Mouse (Mus musculus) embryonic facial prominence, embryonic 14.5 days (tissue): ENCODE measurements around the gene Rtn1. TPM values are rescaled to one million over a fixed set of nuclear protein-coding genes. Genes with fewer than 3 reads are reported as not detected.

Experiments
- ATAC-seq: fragments of 200-750 bp; cut with Nextera tagmentation; 2 replicates; pipeline ENCODE4 v1.8.0; 2017; ENCODE audit warnings: low read depth, moderate number of reproducible peaks, moderate TSS enrichment
- DNase-seq: peaks from one replicate; pipeline ENCODE4 v3.0.0-alpha.2; 2015; ENCODE audit warnings: low spot score
- H3K27ac ChIP-seq: fragments of 300-500 bp; sonication (generic); replicated peaks from 2 replicates; pipeline ENCODE4 v1.5.1; 2014; ENCODE audit warnings: low read depth, mild to moderate bottlenecking, low read length, moderate library complexity
- H3K27me3 ChIP-seq: fragments of 300-500 bp; sonication (generic); replicated peaks from 2 replicates; pipeline ENCODE4 v1.6.1; 2014; ENCODE audit warnings: low read length; ENCODE audit not compliant: control insufficient read depth, insufficient read depth
- H3K36me3 ChIP-seq: fragments of 300-500 bp; sonication (generic); 2 replicates; pipeline ENCODE4 v1.6.1; 2014; ENCODE audit warnings: low read length, mixed read lengths; ENCODE audit not compliant: control insufficient read depth, insufficient read depth
- H3K4me1 ChIP-seq: fragments of 300-500 bp; sonication (generic); 2 replicates; pipeline ENCODE4 v1.6.1; 2014; ENCODE audit warnings: antibody characterized with exemption, low read length; ENCODE audit not compliant: control insufficient read depth, insufficient read depth
- H3K4me2 ChIP-seq: fragments of 300-500 bp; sonication (generic); 2 replicates; pipeline ENCODE4 v1.6.1; 2014; ENCODE audit warnings: low read depth, mild to moderate bottlenecking, low read length, moderate library complexity, mixed read lengths
- H3K4me3 ChIP-seq: fragments of 300-500 bp; sonication (generic); 2 replicates; pipeline ENCODE4 v1.5.1; 2014; ENCODE audit warnings: low read depth, mild to moderate bottlenecking, low read length
- H3K9ac ChIP-seq: fragments of 300-500 bp; sonication (generic); 2 replicates; pipeline ENCODE4 v1.6.1; 2014; ENCODE audit warnings: low read depth, mild to moderate bottlenecking, low read length, moderate library complexity, mixed read lengths
- H3K9me3 ChIP-seq: fragments of 300-500 bp; sonication (generic); 2 replicates; pipeline ENCODE4 v1.6.1; 2016; ENCODE audit warnings: low read length; ENCODE audit not compliant: control insufficient read depth
- WGBS: fragments of 180-500 bp; shearing (Covaris S2); extraction: QIAGEN DNeasy Blood & Tissue Kit; methylation state at CpG from one replicate; pipeline ENCODE4 v1.1.7; 2014; 5-methylcytosine and 5-hydroxymethylcytosine counted together
- polyA plus RNA-seq: library from polyadenylated mRNA; unstranded; fragments of >200 nt; fragmentation: Nextera tagmentation; extraction: Ambion mirVana; gene quantifications from 2 replicates; pipeline ENCODE4 v1.2.1, GENCODE M21; 2014

Rtn1 gene
- polyA plus RNA-seq, 1 experiment from 2014 or later: 84.9 TPM

GRCm38 (mm10) chr12:72178322-72178721, 230.5 kb downstream of the Rtn1 start:
- Histone ChIP-seq H3K9me3 (no peaks in the 10 kb centered on the region), H3K27me3 (no peaks in the 10 kb centered on the region), H3K36me3 (no peaks in the 10 kb centered on the region), H3K4me1 (no peaks in the 10 kb centered on the region), H3K4me3 (no peak overlapping the region), H3K9ac (no peak overlapping the region), H3K4me2 (no peak overlapping the region), H3K27ac (no peak overlapping the region)
- WGBS: 85% methylated on average over 3 of the region's 3 CpGs
- DNase-seq: no peak
- no peak for ATAC-seq

Other genes starting within 250 kb of the Rtn1 start
- gene Ccdc175, start 224.0 kb downstream of the Rtn1 start, polyA plus RNA-seq: not detected in 2 replicates
- gene Lrrc9, start 32.8 kb upstream of the Rtn1 start, polyA plus RNA-seq: 0.26 and 0.62 TPM in 2 replicates
- 12.4 and 13.6 TPM in 2 replicates for gene Pcnx4, start 127.3 kb upstream of the Rtn1 start, polyA plus RNA-seq
- gene Gm4756, start 240.6 kb upstream of the Rtn1 start, polyA plus RNA-seq: not detected in 2 replicates